Mouse (Mus musculus) forebrain, embryonic 13.5 days (tissue): Measurements from ENCODE around the gene Gpatch11. TPM values are rescaled to one million over a fixed set of nuclear protein-coding genes. Genes with fewer than 3 reads are reported as not detected.

Experiments used
- ATAC-seq: fragments of 200-750 bp; cut with Nextera tagmentation; 2 replicates; pipeline ENCODE4 v1.8.0; 2017
- H3K27ac ChIP-seq: fragments of 300-500 bp; sonication (generic); 2 replicates; pipeline ENCODE4 v1.5.1; 2015; ENCODE audit warnings: inconsistent platforms, mild to moderate bottlenecking, moderate library complexity
- H3K27me3 ChIP-seq: fragments of 300-500 bp; sonication (generic); 2 replicates; pipeline ENCODE4 v1.6.1; 2015; ENCODE audit warnings: mild to moderate bottlenecking, inconsistent platforms
- H3K36me3 ChIP-seq: fragments of 300-500 bp; sonication (generic); 2 replicates; pipeline ENCODE4 v1.6.1; 2015; ENCODE audit warnings: mild to moderate bottlenecking, inconsistent platforms; ENCODE audit not compliant: poor library complexity, severe bottlenecking
- H3K4me1 ChIP-seq: fragments of 300-500 bp; sonication (generic); 2 replicates; pipeline ENCODE4 v1.6.1; 2015; ENCODE audit warnings: inconsistent platforms
- H3K4me2 ChIP-seq: fragments of 300-500 bp; sonication (generic); 2 replicates; pipeline ENCODE4 v1.6.1; 2015; ENCODE audit warnings: inconsistent platforms, mild to moderate bottlenecking, moderate library complexity
- H3K4me3 ChIP-seq: fragments of 300-500 bp; sonication (generic); 2 replicates; pipeline ENCODE4 v1.5.1; 2015; ENCODE audit warnings: mild to moderate bottlenecking, inconsistent platforms
- H3K9ac ChIP-seq: fragments of 300-500 bp; sonication (generic); 2 replicates; pipeline ENCODE4 v1.6.1; 2015; ENCODE audit warnings: mild to moderate bottlenecking, inconsistent platforms
- H3K9me3 ChIP-seq: fragments of 300-500 bp; sonication (generic); replicated peaks from 2 replicates; pipeline ENCODE4 v1.6.1; 2016; ENCODE audit warnings: inconsistent platforms
- WGBS: fragments of 180-500 bp; shearing (Covaris S2); methylation state at CpG from one replicate; pipeline ENCODE4 v1.1.7; 2015; 5-methylcytosine and 5-hydroxymethylcytosine counted together
- polyA plus RNA-seq: library from polyadenylated mRNA; unstranded; fragments of >200 nt; fragmentation: Nextera tagmentation; extraction: Ambion mirVana; gene quantifications from 2 replicates; pipeline ENCODE4 v1.2.1, GENCODE M21; 2015

Gpatch11 gene
- polyA plus RNA-seq, 1 experiment from 2014 or later = 54.4 TPM

DNA sequence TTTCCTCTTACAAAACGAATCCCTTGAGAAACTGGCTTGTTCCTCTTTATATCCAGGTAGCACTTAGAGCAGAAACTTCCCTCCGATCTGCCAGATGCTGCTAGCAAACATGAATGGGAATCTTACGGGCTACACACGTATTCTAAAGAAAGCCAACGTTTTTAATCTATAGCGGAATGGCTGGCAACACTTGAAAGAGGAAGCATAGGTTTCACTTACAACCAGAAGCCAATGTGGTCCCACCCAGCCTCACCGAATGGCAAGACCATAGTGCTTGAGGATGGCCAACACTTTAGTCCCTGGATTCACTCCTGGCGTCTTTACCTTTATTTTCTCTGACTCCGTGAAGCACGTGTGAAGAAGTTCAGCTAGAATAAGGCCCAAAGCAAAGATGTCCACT, 20.9 kb downstream of the Gpatch11 start:
- 87% methylated on average over 10 of the region's 10 CpGs for WGBS
- Histone ChIP-seq H3K4me2 (no peak overlapping the region), H3K27me3 (no peaks in the 10 kb centered on the region), H3K4me1 (no peaks in the 10 kb centered on the region), H3K36me3 (0 out of 2 replicates have a peak, but pooled peaks cover 2% of the 10 kb centered on the region), H3K4me3 (no peak overlapping the region), H3K9ac (no peak overlapping the region), H3K9me3 (no peaks in the 10 kb centered on the region), H3K27ac (no peak overlapping the region)
- ATAC-seq = no peak

DNA sequence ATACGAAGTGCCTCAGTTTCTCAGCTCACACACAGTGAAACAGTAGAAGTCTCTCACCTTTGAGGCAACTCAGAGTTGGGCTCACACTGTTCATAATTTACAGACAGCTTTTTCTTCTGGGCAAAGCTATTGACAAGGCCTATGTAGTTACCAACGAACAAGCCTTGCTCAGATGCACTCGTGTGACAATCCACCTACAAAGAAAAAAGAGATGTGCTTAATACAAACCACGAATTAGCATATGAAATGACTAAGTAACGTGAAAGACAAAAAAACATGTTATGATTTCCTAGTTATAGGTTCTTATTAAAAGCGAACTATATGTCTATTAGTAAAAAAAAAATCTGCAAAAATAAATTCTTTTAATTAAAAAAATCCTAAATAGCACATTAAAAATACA, 38.5 kb downstream of the Gpatch11 start:
- Histone ChIP-seq H3K9me3 (no peaks in the 10 kb centered on the region), H3K27me3 (no peaks in the 10 kb centered on the region), H3K4me2 (no peak overlapping the region), H3K4me1 (no peaks in the 10 kb centered on the region), H3K36me3 (0 out of 2 replicates have a peak, but pooled peaks cover 3% of the 10 kb centered on the region), H3K4me3 (no peak overlapping the region), H3K27ac (no peak overlapping the region), H3K9ac (no peak overlapping the region)
- WGBS = 86% methylated on average over 6 of the region's 6 CpGs
- ATAC-seq = no peak

DNA sequence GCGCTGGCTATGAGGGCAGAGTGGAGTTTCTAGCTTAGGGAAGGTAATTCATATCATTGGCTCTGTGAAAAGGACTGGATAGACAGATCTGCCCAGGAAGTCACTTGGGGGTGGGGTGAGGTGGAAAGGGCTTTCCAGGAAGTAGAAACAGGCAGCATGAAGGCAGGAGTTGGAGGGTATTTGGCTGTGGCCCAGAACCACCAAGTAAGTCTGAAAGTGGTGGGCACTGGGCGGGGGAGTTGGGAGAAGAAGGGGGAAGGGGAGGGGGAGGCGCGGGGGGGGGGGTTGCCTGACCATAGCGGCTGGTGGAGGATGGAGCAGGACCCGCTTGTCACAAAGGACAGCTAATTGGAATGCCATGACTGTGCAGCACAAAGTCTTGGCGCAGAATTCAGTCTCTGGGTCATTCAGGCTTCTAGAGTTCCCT, 46.5 kb downstream of the Gpatch11 start:
- Histone ChIP-seq H3K4me2 (peak overlapping the region; percentile 78), H3K4me1 (peaks cover 17% of the 10 kb centered on the region; the same call in 1 of the 2 replicates), H3K36me3 (0 out of 2 replicates have a peak, but pooled peaks cover 3% of the 10 kb centered on the region), H3K27ac (no peak overlapping the region), H3K9ac (peak overlapping the region; percentile 70), H3K4me3 (peak overlapping the region; percentile 48), H3K27me3 (no peaks in the 10 kb centered on the region), H3K9me3 (no peaks in the 10 kb centered on the region)
- ATAC-seq = peak; percentile 82
- WGBS = 16% methylated on average over 5 of the region's 7 CpGs

DNA sequence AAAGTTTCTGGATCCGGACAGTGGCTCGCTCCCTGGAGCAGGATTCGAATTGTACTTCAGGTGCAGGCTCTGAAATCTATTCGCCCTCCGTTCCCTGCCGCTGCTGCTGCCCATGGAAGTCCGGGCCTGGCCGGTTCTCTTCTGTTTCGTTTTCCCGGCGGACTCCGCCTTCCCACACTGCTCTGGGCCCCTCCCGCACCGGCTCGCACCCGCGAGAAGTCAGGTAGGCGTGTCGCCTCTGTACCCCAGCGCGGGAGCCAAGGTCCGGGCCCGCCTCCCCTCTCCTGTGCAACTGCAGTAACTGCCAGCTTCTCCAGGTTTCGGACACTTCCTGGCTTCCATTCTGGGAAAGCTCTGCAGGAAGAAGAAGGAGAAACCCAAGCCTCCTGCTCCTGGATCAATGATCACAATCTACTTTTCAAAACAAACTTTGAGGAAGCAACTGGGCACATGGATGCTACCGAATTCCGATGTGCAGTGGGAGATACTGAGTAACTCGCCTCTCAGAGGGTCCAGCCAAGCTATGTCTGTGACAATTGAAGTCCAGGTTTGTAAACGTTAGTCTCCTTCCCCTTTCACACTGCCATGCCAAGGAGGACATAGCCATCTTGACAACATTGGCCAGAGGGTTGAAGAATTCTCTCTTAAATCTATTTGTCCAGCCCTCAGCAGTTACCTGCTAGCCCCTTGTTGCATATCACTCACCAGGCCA, 47.2 kb downstream of the Gpatch11 start, which contains the start of gene Eif2ak2:
Gene Eif2ak2 (minus strand): TSS at position 173 of the 712 bp plus-strand sequence.
- Histone ChIP-seq H3K4me1 (peaks cover 17% of the 10 kb centered on the region; the same call in 1 of the 2 replicates), H3K27me3 (no peaks in the 10 kb centered on the region), H3K9me3 (no peaks in the 10 kb centered on the region), H3K36me3 (0 out of 2 replicates have a peak, but pooled peaks cover 3% of the 10 kb centered on the region), H3K9ac (peak within 1 kb of the TSS; percentile 70), H3K4me3 (peak within 1 kb of the TSS; percentile 48), H3K27ac (no peak within 1 kb of the TSS), H3K4me2 (peak within 1 kb of the TSS; percentile 78)
- WGBS = 2% methylated on average over 28 of the region's 28 CpGs
- ATAC-seq = peak; percentile 94

DNA sequence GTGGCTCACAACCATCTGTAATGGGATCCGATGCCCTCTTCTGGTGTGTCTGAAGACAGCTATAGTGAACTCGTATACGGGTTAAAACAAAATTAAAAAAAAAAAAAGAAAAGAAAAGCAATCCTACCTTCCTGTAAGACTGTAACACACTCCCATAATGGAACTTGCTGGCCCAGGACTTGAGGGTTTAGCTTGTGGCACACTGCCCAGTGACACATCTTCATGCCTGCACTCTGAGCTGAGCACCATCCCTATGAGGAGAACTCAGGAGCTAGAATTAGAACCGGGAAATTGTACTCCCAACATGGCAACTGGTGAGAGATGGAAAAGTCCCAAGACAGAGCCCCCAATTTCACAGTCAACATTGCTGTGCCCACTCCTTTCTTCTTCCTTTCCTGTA, 47.9 kb downstream of the Gpatch11 start:
- H3K4me2 ChIP-seq = no peak overlapping the region
- H3K4me1 ChIP-seq = peaks cover 17% of the 10 kb centered on the region; the same call in 1 of the 2 replicates
- WGBS = 91% methylated on average over 4 of the region's 4 CpGs
- H3K36me3 ChIP-seq = no peaks in the 10 kb centered on the region
- H3K27ac ChIP-seq = no peak overlapping the region
- no peaks in the 10 kb centered on the region for H3K9me3 ChIP-seq
- H3K4me3 ChIP-seq = no peak overlapping the region
- no peak overlapping the region for H3K9ac ChIP-seq
- ATAC-seq = no peak
- H3K27me3 ChIP-seq = no peaks in the 10 kb centered on the region

DNA sequence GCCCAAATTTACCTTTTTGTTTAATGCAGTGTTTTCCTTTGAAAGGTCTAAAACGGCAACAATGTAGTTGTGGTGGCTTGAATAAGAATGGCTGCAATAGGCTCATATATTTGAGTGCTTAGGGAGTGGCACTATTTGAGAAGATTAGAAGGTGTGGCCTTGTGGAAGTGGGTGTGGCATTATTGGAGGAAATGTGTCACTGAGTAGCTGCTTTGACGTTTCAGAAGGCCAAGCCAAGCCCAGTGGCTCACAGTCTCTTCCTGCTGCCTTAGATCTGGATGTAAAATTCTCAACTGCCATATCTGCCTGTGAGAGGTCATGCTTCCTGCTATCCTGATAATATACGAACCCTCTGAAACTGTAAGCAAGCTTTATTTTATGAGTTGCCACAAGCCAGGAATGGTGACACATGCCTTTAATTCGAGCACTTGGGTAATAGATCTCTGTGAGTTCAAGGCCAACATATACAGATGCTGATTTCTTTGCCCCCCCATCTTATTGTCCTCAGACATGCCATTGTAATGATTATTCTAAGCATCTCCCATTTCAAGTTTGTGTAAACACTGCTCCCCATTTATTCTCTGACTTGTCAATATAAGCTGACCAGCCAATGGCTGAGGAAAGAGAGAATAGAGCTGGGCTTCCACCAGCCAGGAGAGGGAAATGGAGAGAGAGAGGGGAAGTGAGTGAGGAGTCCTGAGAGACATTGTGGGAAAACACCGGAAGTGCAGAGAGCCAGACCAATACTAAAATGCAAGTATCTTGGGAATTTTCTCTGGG, 50.1 kb downstream of the Gpatch11 start:
- Histone ChIP-seq H3K27me3 (no peaks in the 10 kb centered on the region), H3K4me2 (no peak overlapping the region), H3K9me3 (no peaks in the 10 kb centered on the region), H3K9ac (no peak overlapping the region), H3K4me3 (no peak overlapping the region), H3K4me1 (peaks cover 17% of the 10 kb centered on the region; the same call in 1 of the 2 replicates), H3K27ac (no peak overlapping the region), H3K36me3 (no peaks in the 10 kb centered on the region)
- WGBS = 86% methylated on average over 5 of the region's 5 CpGs
- no peak for ATAC-seq

DNA sequence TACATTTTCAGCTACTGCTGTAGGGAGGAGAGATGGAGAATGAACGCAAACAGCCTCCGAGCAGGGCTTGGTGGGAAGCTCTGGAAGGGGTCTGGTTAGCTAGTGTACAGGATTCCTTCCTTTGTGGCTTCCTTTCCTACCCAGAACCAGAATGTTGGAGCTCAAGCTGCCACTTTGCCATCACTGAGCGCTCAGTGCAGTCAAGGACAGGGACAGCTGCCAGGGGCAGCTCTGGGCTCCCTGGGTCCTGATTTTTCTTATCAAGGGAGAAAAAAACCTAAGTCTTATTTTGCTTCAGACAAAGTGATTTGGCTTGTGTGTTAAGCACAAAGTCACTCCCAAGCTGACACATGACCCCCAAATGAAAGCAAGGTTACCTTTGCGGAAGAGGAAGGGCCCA, 53.2 kb downstream of the Gpatch11 start:
- Histone ChIP-seq H3K4me2 (no peak overlapping the region), H3K4me1 (no peaks in the 10 kb centered on the region), H3K27me3 (no peaks in the 10 kb centered on the region), H3K9ac (no peak overlapping the region), H3K4me3 (no peak overlapping the region), H3K36me3 (no peaks in the 10 kb centered on the region), H3K9me3 (no peaks in the 10 kb centered on the region), H3K27ac (no peak overlapping the region)
- WGBS = 87% methylated on average over 4 of the region's 4 CpGs
- ATAC-seq = no peak

DNA sequence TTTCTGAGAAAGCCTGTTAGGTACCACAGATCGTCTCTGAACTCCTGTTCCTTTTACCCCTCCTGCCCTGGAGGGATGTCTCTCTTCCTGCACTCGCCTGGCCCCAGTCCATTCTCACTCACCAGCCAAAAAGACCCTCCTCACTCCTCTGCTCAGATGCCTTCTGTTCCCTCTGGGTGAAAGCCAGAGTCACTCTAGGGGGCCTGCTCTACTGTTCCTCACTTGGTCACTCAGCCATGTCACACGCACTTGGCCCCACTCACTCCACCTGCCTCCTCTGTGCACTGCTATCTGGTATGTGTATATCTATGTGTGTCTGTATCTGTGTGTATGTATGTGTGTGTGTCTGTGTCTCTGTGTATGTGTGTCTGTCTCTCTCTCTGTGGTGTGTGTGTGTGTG, 53.8 kb downstream of the Gpatch11 start:
- no peaks in the 10 kb centered on the region for H3K9me3 ChIP-seq
- H3K27me3 ChIP-seq = no peaks in the 10 kb centered on the region
- no peak overlapping the region for H3K9ac ChIP-seq
- H3K36me3 ChIP-seq = no peaks in the 10 kb centered on the region
- ATAC-seq = no peak; the same call in 1 of the 2 replicates
- no peak overlapping the region for H3K4me3 ChIP-seq
- whole genome bisulfite sequencing = 49% methylated on average over 3 of the region's 3 CpGs
- no peak overlapping the region for H3K27ac ChIP-seq
- no peak overlapping the region for H3K4me2 ChIP-seq
- no peaks in the 10 kb centered on the region for H3K4me1 ChIP-seq

DNA sequence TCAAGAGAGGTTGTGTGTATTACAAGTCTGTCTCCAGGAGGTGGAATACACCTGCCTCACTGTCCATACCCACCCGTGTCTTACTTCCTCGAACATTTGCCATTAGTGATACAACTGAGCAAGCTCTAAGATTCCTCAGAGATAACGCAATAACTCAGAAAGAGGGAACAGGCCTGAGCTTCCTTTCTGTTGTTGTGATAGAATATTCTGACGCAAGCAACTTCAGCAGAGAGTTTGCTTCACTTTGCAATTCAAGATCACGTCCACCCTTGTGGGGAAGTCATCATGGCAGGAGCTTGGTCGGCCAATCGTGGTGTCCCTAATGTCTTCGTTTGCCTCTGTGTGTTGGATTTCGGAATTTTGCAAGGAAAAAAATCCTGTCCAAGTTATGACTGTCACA, 55.7 kb downstream of the Gpatch11 start:
- H3K4me1 ChIP-seq = peaks cover 3% of the 10 kb centered on the region; the same call in 1 of the 2 replicates
- no peak overlapping the region for H3K9ac ChIP-seq
- H3K4me2 ChIP-seq = no peak overlapping the region
- no peak overlapping the region for H3K27ac ChIP-seq
- H3K4me3 ChIP-seq = no peak overlapping the region
- no peaks in the 10 kb centered on the region for H3K9me3 ChIP-seq
- ATAC-seq = no peak
- no peaks in the 10 kb centered on the region for H3K27me3 ChIP-seq
- H3K36me3 ChIP-seq = no peaks in the 10 kb centered on the region
- 86% methylated on average over 9 of the region's 9 CpGs for WGBS

DNA sequence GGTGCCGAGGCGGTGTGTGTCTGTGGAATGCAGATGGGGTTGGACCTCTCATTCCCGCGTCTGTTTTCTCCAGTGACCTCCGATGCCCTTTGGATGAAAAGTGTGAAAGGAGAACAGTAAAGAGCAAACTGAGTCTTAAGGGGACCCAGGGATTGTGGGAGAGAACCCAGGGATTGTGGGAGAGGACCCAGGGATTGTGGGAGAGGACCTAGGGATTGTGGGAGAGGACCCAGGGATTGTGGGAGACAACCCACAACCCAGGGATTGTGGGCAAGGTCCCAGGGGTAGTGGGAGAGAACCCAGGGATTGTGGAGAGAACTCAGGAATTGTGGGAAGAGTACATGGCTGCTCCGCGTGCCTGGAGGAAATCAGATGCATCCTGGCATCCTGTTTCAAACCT, 59.6 kb downstream of the Gpatch11 start:
- ATAC-seq = no peak
- H3K4me3 ChIP-seq = no peak overlapping the region
- no peaks in the 10 kb centered on the region for H3K27me3 ChIP-seq
- no peak overlapping the region for H3K27ac ChIP-seq
- no peak overlapping the region for H3K9ac ChIP-seq
- no peaks in the 10 kb centered on the region for H3K9me3 ChIP-seq
- peaks cover 3% of the 10 kb centered on the region; the same call in 1 of the 2 replicates for H3K4me1 ChIP-seq
- no peak overlapping the region for H3K4me2 ChIP-seq
- no peaks in the 10 kb centered on the region for H3K36me3 ChIP-seq
- 82% methylated on average over 7 of the region's 7 CpGs for WGBS

DNA sequence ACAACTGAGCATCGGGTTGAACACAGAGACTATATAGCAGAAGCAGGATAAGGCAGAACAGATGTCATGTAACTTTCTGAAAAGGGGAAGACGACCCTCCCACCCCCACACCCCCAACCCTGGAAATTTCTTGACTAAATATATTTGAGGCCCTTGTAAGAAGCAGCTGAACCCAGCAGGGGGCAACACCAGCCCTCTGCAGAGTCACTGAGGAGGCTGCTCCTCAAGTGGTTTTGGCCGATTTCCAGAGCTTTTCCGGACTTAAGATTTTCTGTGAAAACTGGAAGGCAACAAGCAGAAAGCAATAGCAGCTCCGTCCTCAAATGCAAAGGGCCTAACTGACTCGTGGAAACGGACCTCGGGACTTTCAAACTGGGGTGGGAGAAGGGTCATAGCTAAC, 60.0 kb downstream of the Gpatch11 start:
- Histone ChIP-seq H3K4me3 (no peak overlapping the region), H3K4me1 (peaks cover 3% of the 10 kb centered on the region; the same call in 1 of the 2 replicates), H3K9ac (no peak overlapping the region), H3K27me3 (no peaks in the 10 kb centered on the region), H3K9me3 (no peaks in the 10 kb centered on the region), H3K36me3 (no peaks in the 10 kb centered on the region), H3K27ac (no peak overlapping the region), H3K4me2 (peak overlapping the region; percentile 27; the same call in 1 of the 2 replicates)
- no peak for ATAC-seq
- whole genome bisulfite sequencing = 39% methylated on average over 8 of the region's 8 CpGs
